Mouse (Mus musculus) megakaryocyte, embryonic 14.5 days (primary cell): ENCODE results near the gene Spata5. TPM values are rescaled to one million over a fixed set of nuclear protein-coding genes. Genes with fewer than 3 reads are reported as not detected.

Experiments
- H3K27me3 ChIP-seq: replicated peaks from 2 replicates; pipeline ENCODE3; 2012; ENCODE audit warnings: inconsistent platforms
- H3K36me3 ChIP-seq: replicated peaks from 2 replicates; pipeline ENCODE3; 2012; ENCODE audit warnings: low read length, inconsistent platforms, mixed read lengths
- H3K4me1 ChIP-seq: 2 replicates; pipeline ENCODE4 v1.6.1; 2012; ENCODE audit warnings: inconsistent platforms
- H3K4me3 ChIP-seq: replicated peaks from 2 replicates; pipeline ENCODE3; 2012; ENCODE audit warnings: moderate library complexity, mild to moderate bottlenecking, inconsistent platforms
- H3K9me3 ChIP-seq: 2 replicates; pipeline ENCODE4 v1.6.1; 2012; ENCODE audit warnings: inconsistent platforms
- FLI1 ChIP-seq: IDR thresholded peaks from 2 replicates; pipeline ENCODE4 v1.6.1; 2012; ENCODE audit warnings: low read length, inconsistent platforms, mixed read lengths
- GATA1 ChIP-seq: IDR thresholded peaks from 3 replicates; pipeline ENCODE4 v1.6.1; 2012; ENCODE audit warnings: mixed read lengths, low read length, inconsistent platforms, borderline replicate concordance
- polyA plus RNA-seq: library from polyadenylated mRNA; stranded (reverse); fragments of >175 nt; gene quantifications from 2 replicates; pipeline ENCODE4 v1.2.3, GENCODE M21; 2012; ENCODE audit warnings: low replicate concordance; ENCODE audit not compliant: insufficient read depth

The Spata5 gene
- polyA plus RNA-seq, 1 experiment = 3.3 TPM

DNA sequence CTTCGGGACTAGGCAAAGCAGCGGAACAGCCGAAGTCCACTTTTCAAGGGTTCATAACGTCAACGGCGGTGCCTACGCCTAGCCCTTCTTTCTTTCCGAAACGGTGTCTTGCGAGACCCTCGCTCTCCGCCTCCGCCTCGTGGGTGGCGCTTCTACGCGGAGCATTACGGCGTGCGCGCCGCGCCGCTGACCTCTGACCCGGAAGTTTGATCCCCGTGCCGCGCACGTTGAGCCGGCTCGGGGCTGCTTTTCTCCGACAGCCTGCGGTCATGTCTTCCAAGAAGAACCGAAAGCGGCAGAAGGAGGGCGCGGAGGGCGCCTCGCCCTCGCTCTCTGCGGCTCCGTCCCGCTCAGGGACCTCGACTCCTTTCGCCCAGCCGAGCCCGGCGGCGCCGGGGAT is 376 bp downstream of the Spata5 start, which contains the start of gene Nudt6:
Gene Nudt6 (minus strand): TSS at position 140 of the 400 bp plus-strand sequence.
- Histone ChIP-seq H3K36me3 (peaks cover 23% of the 10 kb centered on the region), H3K9me3 (no peaks in the 10 kb centered on the region), H3K4me3 (peak within 1 kb of the TSS; percentile 92), H3K4me1 (peaks cover 34% of the 10 kb centered on the region), H3K27me3 (no peaks in the 10 kb centered on the region)
- TF ChIP-seq FLI1 (no peak), GATA1 (no peak)

DNA sequence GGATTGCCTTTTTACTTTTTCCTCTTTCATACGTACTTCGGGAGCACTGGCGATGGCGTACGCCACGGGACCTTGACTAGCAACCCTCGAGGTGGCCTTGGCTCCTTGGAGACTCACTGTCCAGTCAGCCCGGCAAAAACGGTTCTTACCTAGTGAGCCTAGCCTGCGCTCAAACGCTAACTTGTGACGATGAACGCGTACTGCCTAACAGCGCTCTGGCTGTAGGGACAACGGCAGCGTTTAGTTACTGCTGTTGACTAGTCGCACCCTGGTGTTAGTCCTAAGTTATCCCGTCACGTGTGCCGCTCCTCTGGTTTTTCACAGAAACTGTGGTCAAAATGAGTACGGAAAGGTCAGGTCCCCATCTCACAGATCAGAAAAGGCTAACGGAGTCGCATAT is 945 bp downstream of the Spata5 start:
- peak overlapping the region; percentile 92 for H3K4me3 ChIP-seq
- H3K27me3 ChIP-seq = no peaks in the 10 kb centered on the region
- H3K36me3 ChIP-seq = peaks cover 29% of the 10 kb centered on the region
- no peaks in the 10 kb centered on the region for H3K9me3 ChIP-seq
- no peak for TF ChIP-seq FLI1
- no peak for TF ChIP-seq GATA1
- peaks cover 34% of the 10 kb centered on the region for H3K4me1 ChIP-seq

DNA sequence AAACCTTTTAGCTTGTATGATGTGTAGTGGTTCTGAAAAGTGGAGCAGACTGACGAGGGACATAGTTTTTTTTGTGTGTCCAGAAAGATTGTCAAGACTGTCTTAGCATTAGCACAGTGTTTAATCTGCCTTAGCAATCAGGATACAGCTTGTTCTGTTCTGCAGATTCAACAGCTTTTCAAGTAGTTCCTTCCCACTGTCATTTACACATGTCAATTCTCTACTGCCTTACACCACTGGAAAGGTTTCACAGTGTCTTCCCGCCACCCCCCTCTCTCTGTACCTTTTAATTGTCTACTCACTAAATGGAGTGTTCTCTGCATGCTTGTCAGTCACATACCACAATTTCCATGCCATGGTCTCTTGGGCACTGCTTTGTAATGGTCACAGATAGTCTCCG is 1.5 kb downstream of the Spata5 start:
- Histone ChIP-seq H3K4me3 (peak overlapping the region; percentile 92), H3K9me3 (no peaks in the 10 kb centered on the region), H3K36me3 (peaks cover 30% of the 10 kb centered on the region), H3K27me3 (no peaks in the 10 kb centered on the region), H3K4me1 (peaks cover 37% of the 10 kb centered on the region)
- TF ChIP-seq GATA1 = no peak
- TF ChIP-seq FLI1 = no peak

DNA sequence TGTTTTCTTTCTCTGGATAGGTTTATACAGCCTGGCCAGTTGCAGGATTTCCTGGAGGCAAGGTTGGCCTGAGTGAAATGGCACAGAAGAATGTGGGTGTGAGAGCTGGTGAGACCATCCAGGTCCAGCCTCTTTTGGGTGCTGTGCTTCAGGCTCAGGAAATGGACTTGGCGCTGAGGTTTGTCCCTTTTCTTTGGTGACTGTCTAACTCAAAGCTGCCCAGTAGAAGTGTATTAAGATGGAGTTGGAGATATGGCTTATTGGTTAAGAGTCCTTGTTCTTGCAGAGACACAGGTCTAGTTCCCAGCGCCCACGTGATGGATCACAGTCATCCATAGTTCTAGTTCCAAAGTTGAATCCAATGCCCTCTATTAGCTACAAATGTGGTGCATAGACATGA is 6.4 kb downstream of the Spata5 start:
- no peak overlapping the region for H3K4me3 ChIP-seq
- peaks cover 68% of the 10 kb centered on the region for H3K36me3 ChIP-seq
- TF ChIP-seq FLI1 (no peak), GATA1 (no peak)
- peaks cover 30% of the 10 kb centered on the region for H3K4me1 ChIP-seq
- H3K27me3 ChIP-seq = no peaks in the 10 kb centered on the region
- no peaks in the 10 kb centered on the region for H3K9me3 ChIP-seq

DNA sequence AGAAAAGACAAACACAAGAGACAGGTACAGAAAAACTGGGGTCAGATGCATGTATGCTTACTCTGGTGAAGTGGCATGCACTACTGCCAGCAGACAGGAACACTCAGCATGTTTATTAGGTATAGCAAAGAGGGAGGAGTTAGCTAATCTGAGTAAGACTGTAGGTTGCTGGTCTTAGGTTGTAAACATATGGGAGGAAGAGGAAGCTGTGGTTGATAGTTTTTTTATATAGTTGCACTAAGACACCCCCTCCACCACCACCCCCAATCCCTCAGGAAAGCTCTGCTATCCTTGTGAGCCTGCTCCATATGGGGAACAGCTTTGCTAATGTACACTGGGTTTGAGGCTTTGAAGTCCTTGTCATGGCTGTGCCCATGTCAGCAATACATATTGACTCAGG is 10.7 kb downstream of the Spata5 start:
- no peak overlapping the region for H3K4me3 ChIP-seq
- no peaks in the 10 kb centered on the region for H3K9me3 ChIP-seq
- peaks cover 88% of the 10 kb centered on the region for H3K36me3 ChIP-seq
- H3K4me1 ChIP-seq = peaks cover 16% of the 10 kb centered on the region
- no peaks in the 10 kb centered on the region for H3K27me3 ChIP-seq
- TF ChIP-seq GATA1 = no peak
- no peak for TF ChIP-seq FLI1

DNA sequence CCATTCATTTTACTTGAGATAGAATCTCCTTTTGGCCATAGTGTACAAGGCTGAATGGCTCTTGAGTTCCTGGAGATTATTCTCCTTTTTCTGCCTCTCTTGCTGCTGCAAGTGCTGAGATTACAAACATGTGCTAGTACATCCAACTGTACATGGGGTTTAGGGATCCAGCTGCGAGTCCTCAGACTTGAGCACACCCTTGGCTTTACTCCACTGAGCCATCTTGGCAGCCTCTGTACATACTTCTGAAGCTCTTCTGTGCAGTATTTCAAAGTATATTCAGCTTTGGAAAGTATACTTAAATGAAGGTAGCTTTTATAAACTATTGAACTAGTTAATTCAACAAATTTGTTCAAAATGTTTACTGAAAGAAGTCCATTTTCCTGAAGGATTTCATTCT is 20.1 kb downstream of the Spata5 start:
- no peaks in the 10 kb centered on the region for H3K9me3 ChIP-seq
- H3K4me1 ChIP-seq = peaks cover 11% of the 10 kb centered on the region; the same call in 1 of the 2 replicates
- TF ChIP-seq GATA1 (no peak), FLI1 (no peak)
- H3K36me3 ChIP-seq = peaks cover 76% of the 10 kb centered on the region
- H3K4me3 ChIP-seq = no peak overlapping the region
- no peaks in the 10 kb centered on the region for H3K27me3 ChIP-seq

DNA sequence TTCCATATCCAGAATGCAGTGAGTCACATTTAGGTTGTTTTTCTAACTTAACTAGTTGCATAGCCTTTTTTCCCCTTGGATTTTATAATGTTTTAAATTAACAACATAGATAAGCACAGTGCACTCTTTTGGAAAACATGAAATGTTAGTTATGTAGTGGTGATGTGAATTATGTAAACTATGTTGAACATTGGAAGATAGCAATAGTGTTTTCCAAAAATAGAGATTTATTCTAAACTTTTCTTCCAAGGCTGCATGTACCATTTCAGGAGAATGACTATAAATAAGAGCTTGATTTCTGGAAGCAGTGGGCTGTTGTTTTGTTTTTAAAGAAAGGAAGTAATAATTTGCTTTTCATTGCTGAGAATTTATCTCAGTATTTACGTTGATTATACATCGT is 23.7 kb downstream of the Spata5 start:
- Histone ChIP-seq H3K4me1 (peaks cover 7% of the 10 kb centered on the region; the same call in 1 of the 2 replicates), H3K9me3 (no peaks in the 10 kb centered on the region), H3K36me3 (peaks cover 53% of the 10 kb centered on the region), H3K4me3 (no peak overlapping the region), H3K27me3 (no peaks in the 10 kb centered on the region)
- no peak for TF ChIP-seq FLI1

DNA sequence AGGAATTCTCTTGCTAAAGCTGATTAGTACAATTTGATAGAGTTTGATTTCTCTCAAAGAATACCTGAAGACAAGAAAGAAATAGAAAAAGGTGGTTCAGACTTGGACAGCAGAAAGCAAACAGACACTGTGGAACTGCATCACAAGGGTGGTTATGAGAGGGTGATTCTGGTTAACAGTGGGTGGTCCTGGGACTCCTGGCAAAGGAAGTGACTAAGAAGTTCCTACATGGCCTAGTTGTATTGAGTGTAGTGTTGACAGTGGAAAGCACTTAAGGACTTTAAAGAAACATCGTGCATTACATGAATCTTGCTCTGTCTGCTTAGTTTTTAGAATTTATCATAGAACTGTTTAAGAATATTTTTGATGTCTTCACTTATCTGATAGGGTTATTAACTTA is 36.3 kb downstream of the Spata5 start:
- Histone ChIP-seq H3K4me3 (no peak overlapping the region), H3K36me3 (peaks cover 37% of the 10 kb centered on the region), H3K4me1 (no peaks in the 10 kb centered on the region), H3K9me3 (no peaks in the 10 kb centered on the region), H3K27me3 (no peaks in the 10 kb centered on the region)
- TF ChIP-seq GATA1 (no peak), FLI1 (no peak)

DNA sequence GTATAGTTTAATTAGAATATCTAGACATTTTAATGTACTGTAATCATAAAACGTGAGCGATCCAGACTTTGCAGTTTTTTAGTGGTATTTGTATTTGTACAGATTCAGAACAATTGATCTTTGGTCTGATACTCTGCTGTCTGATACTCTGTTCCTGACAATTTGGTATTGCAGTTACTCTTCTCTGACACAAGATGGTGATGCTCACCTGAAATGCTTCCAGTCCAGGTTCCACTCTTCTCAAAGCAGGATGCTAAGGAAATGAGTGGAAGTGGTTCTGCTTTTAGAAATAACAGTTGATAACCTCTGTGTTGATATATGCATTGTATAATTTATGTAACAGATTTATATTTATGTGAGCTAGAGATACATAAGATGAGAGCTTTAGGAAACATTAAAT is 48.5 kb downstream of the Spata5 start:
- peaks cover 12% of the 10 kb centered on the region; the same call in 1 of the 2 replicates for H3K4me1 ChIP-seq
- no peaks in the 10 kb centered on the region for H3K9me3 ChIP-seq
- H3K27me3 ChIP-seq = no peaks in the 10 kb centered on the region
- no peak for TF ChIP-seq GATA1
- no peak for TF ChIP-seq FLI1
- H3K4me3 ChIP-seq = no peak overlapping the region
- H3K36me3 ChIP-seq = peaks cover 26% of the 10 kb centered on the region

DNA sequence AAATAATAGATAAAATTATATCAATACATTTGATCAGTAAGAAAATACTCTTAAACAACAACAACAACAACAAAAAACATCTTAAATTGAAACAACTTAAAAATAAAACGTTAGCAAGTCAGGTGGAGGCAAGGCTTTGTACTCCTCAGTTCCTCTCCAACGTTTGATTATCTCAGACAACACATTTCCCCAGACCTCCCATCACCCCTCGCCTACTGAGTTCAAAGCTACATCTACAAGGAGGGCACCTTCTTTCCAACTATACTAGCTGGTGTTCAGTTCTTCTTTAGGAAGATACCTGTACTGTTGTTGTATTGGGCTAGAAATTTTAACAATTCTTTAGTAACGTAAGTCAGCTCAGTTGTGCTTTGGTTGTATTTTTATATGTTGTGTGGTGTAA is 49.7 kb downstream of the Spata5 start:
- no peaks in the 10 kb centered on the region for H3K9me3 ChIP-seq
- H3K27me3 ChIP-seq = no peaks in the 10 kb centered on the region
- H3K4me1 ChIP-seq = peaks cover 14% of the 10 kb centered on the region; the same call in 1 of the 2 replicates
- H3K36me3 ChIP-seq = peaks cover 26% of the 10 kb centered on the region
- H3K4me3 ChIP-seq = no peak overlapping the region
- TF ChIP-seq GATA1 (no peak), FLI1 (no peak)

DNA sequence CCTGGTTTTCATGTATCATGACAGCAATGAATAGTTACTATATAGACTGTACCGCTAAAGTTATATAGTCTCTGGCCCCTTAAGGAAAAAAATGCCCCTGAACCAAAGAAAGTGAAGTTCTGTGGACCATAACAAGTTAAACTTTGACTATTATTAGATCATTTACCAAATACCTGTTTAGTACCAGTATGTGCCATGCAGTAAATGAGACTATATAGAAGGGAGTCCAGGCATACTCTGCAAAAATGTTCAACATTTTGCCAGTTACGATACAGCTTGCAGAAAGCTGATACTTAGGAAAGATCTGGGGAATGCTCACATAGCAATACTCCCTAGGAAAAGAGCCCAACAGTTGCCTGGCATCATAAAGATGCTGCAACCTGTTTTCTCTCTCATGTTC is 51.2 kb downstream of the Spata5 start:
- Histone ChIP-seq H3K4me3 (no peak overlapping the region), H3K4me1 (peaks cover 14% of the 10 kb centered on the region; the same call in 1 of the 2 replicates), H3K27me3 (no peaks in the 10 kb centered on the region), H3K9me3 (no peaks in the 10 kb centered on the region), H3K36me3 (peaks cover 11% of the 10 kb centered on the region)
- TF ChIP-seq FLI1 (no peak), GATA1 (no peak)
